Mouse (Mus musculus) heart, postnatal 14 days (tissue): ENCODE measurements at regions not wholly inside any gene's neighbourhood (a gene's known extent, or its start where the extent isn't known, plus 50 kb on each side); places are given as distances from the start of the nearest gene placed in this dataset.
A peak's percentile ranks its signal among the peaks of the same experiment; 100 is the strongest.

Source experiments
- DNase-seq, 2 experiments: peaks; one replicate each; pipeline ENCODE4 v3.0.0; 2021 to 2022
- intact Hi-C: fragments of 180-260 bp; cut with DNase I; formaldehyde crosslinking; loops from one replicate; pipeline ENCODE4 v1.15.1; 2025

- no peak for DNase-seq
Observed at GRCm38 (mm10) chr1:144085530-144086520, 81.9 kb upstream of the Rgs2 start.

GRCm38 (mm10) chr1:144078972-144079371 lies 75.0 kb upstream of the Rgs2 start:
- intact Hi-C loops = no loop called here
- DNase-seq = no peak

More at GRCm38 (mm10) chr1:144085530-144086520, 81.9 kb upstream of the Rgs2 start:
- intact Hi-C loops = no loop called here

GRCm38 (mm10) chr1:144078446-144078845 lies 74.5 kb upstream of the Rgs2 start:
- DNase-seq = no peak
- intact Hi-C loops = no loop called here

- no peak for DNase-seq
- intact Hi-C loops = no loop called here
Observed at GRCm38 (mm10) chr1:144075991-144076390, 72.0 kb upstream of the Rgs2 start.

GRCm38 (mm10) chr1:144061283-144061682 lies 57.3 kb upstream of the Rgs2 start:
- no peak for DNase-seq

GRCm38 (mm10) chr1:144055476-144056213 lies 51.7 kb upstream of the Rgs2 start:
- DNase-seq = peak; percentile 36 to 41
- intact Hi-C loops = loop anchor here (2.0 kb wide), 1 partner anchor 37 kb away; no protein-coding TSS in a partner anchor

More at GRCm38 (mm10) chr1:144061283-144061682, 57.3 kb upstream of the Rgs2 start:
- intact Hi-C loops = no loop called here
